Mouse (Mus musculus): ENCODE results near the gene Usp45.

Gene Usp45

GRCm38 (mm10) chr4:21793631-21794030 lies 26.7 kb downstream of the Usp45 start:
- DNase-seq = no peak

GRCm38 (mm10) chr4:21801013-21801412 lies 34.1 kb downstream of the Usp45 start:
- no peak for DNase-seq

GRCm38 (mm10) chr4:21801620-21802019 lies 34.7 kb downstream of the Usp45 start:
- DNase-seq = no peak

GRCm38 (mm10) chr4:21807204-21807603 lies 40.2 kb downstream of the Usp45 start:
- DNase-seq = no peak

DNA sequence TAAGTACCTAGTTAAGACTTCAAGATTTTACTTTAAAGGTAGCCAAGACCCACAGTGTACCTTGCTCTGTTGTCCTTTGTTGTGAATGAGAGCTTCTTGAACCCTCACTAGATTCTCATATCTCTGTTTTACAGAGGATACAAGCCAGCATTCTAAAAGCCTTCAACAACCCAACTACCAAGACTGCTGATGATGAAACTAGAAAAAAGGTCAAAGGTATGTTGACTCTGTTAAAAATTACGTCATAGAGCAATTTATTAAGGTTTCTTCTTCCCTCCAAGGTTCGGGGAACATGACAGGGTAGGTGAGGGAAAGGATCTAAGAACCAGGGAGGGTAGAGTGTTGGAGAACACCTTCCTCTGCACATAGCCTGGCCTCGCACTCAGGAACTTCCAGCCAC lies 43.7 kb downstream of the Usp45 start:
- DNase-seq = no peak

GRCm38 (mm10) chr4:21812635-21813034 lies 45.7 kb downstream of the Usp45 start:
- no peak for DNase-seq

DNA sequence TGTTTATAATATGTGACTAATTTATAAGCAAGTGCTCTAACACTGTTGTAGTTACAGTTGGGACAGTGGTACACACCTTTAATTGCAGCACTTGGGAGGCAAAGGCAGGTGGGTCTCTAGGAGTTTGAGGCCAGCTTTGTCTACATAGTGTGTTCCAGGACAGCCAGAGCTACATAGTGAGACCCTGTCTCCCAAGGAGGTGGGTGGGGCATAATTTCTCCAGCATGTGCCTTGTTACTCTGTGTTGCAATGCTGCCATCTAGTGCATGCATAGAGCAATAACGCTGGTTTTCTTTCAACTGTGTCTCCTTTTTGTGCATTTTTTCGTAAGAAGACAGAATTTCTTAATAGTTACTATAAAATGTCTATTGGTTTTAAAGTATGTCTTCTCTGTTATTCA lies 47.1 kb downstream of the Usp45 start:
- peak; percentile 43 to 51 for DNase-seq

- no peak for DNase-seq
Measured at GRCm38 (mm10) chr4:21826616-21827015, 59.7 kb downstream of the Usp45 start.

- no peak for DNase-seq
Measured at GRCm38 (mm10) chr4:21832844-21833243, 65.9 kb downstream of the Usp45 start.

DNA sequence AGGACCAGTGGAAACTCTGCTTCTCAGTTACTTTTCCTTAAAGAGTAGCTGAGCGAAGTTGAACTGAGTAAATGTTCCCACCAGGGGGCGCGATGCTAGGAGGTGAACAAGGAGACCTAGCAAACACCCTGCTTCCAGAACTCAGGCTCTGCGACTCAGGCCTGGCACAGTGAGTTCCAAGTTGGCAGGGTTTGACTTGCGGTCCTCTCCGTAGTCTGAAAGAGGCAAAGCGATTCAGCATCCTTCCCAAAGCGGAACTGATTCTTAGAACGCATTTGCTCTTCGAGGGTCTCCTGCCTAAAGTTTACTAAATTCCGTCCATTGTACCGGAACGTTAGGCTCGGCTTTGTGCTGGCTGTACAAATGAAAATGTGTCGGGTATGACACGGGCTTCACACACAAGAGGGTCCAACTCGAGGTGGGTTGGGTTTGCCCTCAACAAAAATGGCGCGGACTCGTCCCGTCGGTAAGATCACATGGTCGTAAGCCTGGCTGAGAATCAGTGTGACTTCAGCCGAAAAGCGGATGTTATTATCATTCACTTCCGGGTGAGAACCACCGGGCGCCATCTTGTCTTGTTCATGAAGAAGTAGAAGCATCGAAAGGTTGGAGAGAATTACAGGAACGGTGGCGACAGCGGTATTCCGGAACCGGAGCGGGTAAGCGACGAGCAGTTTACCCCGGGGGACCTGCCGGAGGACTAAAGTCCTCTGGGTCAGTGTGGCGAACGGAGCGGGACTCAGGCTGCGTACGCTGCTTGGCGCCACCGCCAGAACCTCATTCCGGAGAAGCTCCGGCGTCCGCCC lies 80.7 kb downstream of the Usp45 start, which contains the start of gene Pnisr:
Gene Pnisr, plus strand, starts transcription at position 103 of the 806 bp plus-strand sequence.
- peak; percentile 98 for DNase-seq

- peak; percentile 92 to 97 for DNase-seq
Measured at GRCm38 (mm10) chr4:21848287-21848630, 81.3 kb downstream of the Usp45 start.

- no peak for DNase-seq
Measured at GRCm38 (mm10) chr4:21857481-21857880, 90.5 kb downstream of the Usp45 start.

DNA sequence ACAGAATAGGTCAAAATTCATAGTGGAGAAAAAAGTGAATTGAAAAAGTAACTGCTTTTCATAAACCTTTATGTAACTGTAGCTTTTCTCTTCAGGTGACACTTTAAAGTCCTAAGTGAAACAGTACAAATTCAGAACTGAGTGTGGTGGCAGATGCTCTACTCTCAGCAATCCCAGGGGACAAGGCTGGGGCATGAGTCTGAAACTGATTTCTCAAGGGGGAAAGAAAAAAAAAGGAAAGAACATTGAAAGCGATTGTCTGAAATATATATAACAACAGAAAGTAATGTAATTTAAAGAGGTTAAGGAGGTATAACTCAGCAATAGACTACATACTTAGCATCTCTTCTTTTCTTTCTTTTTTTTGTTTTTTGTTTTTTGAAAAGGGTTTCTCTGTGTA lies 98.3 kb downstream of the Usp45 start:
- DNase-seq = no peak

- no peak for DNase-seq
Measured at GRCm38 (mm10) chr4:21878776-21879175, 111.8 kb downstream of the Usp45 start.

DNA sequence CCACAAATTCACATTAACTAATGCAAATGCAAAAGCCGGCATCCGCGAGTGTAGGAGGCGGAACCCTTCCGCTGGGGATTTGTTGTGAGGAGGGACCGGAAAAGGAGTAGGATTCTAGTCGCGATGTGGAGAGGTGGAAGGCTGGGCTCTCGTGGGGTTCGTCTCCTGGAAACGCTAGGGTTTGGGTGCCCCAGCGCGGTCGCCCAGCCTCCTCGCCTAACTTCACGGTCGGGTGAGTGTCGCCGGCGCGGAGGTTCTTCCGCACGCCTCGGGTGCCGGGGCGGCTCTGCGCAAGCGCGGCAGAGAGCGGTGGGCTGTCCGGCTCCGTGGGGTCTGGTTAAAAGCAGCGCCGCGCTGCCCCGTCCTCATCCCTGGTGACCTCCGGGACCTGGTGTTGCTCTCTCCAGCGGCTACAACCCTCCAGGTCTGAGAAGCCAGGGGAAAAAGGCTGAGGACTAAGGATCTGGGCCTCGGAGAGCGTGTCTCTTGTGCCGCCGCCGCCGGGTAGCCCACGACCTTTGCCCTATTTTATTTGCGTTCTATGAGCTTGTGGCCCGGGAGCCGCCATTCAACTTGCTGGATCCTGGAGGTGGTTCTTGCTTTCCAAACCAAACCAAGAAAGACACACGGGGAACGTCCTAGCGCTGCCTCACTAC lies 112.7 kb downstream of the Usp45 start, which contains the start of gene Coq3:
Gene Coq3, plus strand, starts transcription at position 109 of the 656 bp plus-strand sequence.
- peak; percentile 78 to 88 for DNase-seq

GRCm38 (mm10) chr4:21882806-21883205 lies 115.8 kb downstream of the Usp45 start:
- DNase-seq = no peak

- no peak for DNase-seq
Measured at GRCm38 (mm10) chr4:21885831-21886230, 118.9 kb downstream of the Usp45 start.
